Mouse (Mus musculus) heart, embryonic 10.5 days (tissue): Measurements from ENCODE around the gene Pard3b. TPM values are rescaled to one million over a fixed set of nuclear protein-coding genes. Genes with fewer than 3 reads are reported as not detected.

Experiments
- DNase-seq: peaks from one replicate; pipeline ENCODE4 v3.0.0-alpha.2; 2017; ENCODE audit warnings: low spot score
- H3K27ac ChIP-seq: fragments of 300-500 bp; sonication (generic); 2 replicates; pipeline ENCODE4 v1.5.1; 2016; ENCODE audit warnings: mild to moderate bottlenecking
- H3K27me3 ChIP-seq: fragments of 300-500 bp; sonication (generic); 2 replicates; pipeline ENCODE4 v1.6.1; 2016; ENCODE audit warnings: mild to moderate bottlenecking; ENCODE audit not compliant: poor library complexity, insufficient read depth, severe bottlenecking
- H3K36me3 ChIP-seq: fragments of 300-500 bp; sonication (generic); 2 replicates; pipeline ENCODE4 v1.6.1; 2016; ENCODE audit warnings: mild to moderate bottlenecking, moderate library complexity
- H3K4me1 ChIP-seq: fragments of 300-500 bp; sonication (generic); 2 replicates; pipeline ENCODE4 v1.6.1; 2016; ENCODE audit warnings: mild to moderate bottlenecking
- H3K4me3 ChIP-seq: fragments of 300-500 bp; sonication (generic); 2 replicates; pipeline ENCODE4 v1.5.1; 2016; ENCODE audit warnings: mild to moderate bottlenecking, moderate library complexity
- H3K9me3 ChIP-seq: fragments of 300-500 bp; sonication (generic); 2 replicates; pipeline ENCODE4 v1.6.1; 2016; ENCODE audit warnings: mild to moderate bottlenecking, moderate library complexity
- WGBS: fragments of 180-500 bp; shearing (Covaris S2); methylation state at CpG from one replicate; pipeline ENCODE4 v1.1.7; 2016; 5-methylcytosine and 5-hydroxymethylcytosine counted together
- polyA plus RNA-seq: library from polyadenylated mRNA; unstranded; fragments of >200 nt; fragmentation: Nextera tagmentation; extraction: Ambion mirVana; gene quantifications from 2 replicates; pipeline ENCODE4 v1.2.1, GENCODE M21; 2016

The Pard3b gene
- polyA plus RNA-seq, 1 experiment from 2014 or later = 8.2 TPM

- DNase-seq = no peak
- Histone ChIP-seq H3K27ac (no peak overlapping the region), H3K36me3 (no peaks in the 10 kb centered on the region), H3K4me1 (no peaks in the 10 kb centered on the region), H3K9me3 (no peaks in the 10 kb centered on the region), H3K4me3 (no peak overlapping the region), H3K27me3 (no peaks in the 10 kb centered on the region)
- WGBS = 83% methylated on average over 5 of the region's 5 CpGs
These were observed 157.7 kb downstream of the Pard3b start for GRCm38 (mm10) chr1:61796296-61796695.

- H3K27ac ChIP-seq = no peak overlapping the region
- H3K36me3 ChIP-seq = no peaks in the 10 kb centered on the region
- H3K9me3 ChIP-seq = no peaks in the 10 kb centered on the region
- peaks cover 2% of the 10 kb centered on the region; the same call in 1 of the 2 replicates for H3K4me1 ChIP-seq
- DNase-seq = no peak
- H3K4me3 ChIP-seq = no peak overlapping the region
- no peaks in the 10 kb centered on the region for H3K27me3 ChIP-seq
- WGBS = 9% methylated on average over 1 of the region's 1 CpGs
These were observed 181.6 kb downstream of the Pard3b start for GRCm38 (mm10) chr1:61820213-61820612.

GRCm38 (mm10) chr1:61825560-61826191, 187.1 kb downstream of the Pard3b start:
- 81% methylated on average over 3 of the region's 3 CpGs for WGBS

GRCm38 (mm10) chr1:61837006-61837544, 198.5 kb downstream of the Pard3b start:
- Histone ChIP-seq H3K27ac (no peak overlapping the region), H3K4me1 (no peaks in the 10 kb centered on the region), H3K9me3 (no peaks in the 10 kb centered on the region), H3K27me3 (no peaks in the 10 kb centered on the region), H3K4me3 (no peak overlapping the region), H3K36me3 (no peaks in the 10 kb centered on the region)
- WGBS = 76% methylated on average over 6 of the region's 6 CpGs
- no peak for DNase-seq

More at GRCm38 (mm10) chr1:61825560-61826191, 187.1 kb downstream of the Pard3b start:
- Histone ChIP-seq H3K36me3 (no peaks in the 10 kb centered on the region), H3K4me3 (no peak overlapping the region), H3K4me1 (no peaks in the 10 kb centered on the region), H3K27ac (no peak overlapping the region), H3K9me3 (no peaks in the 10 kb centered on the region), H3K27me3 (no peaks in the 10 kb centered on the region)
- no peak for DNase-seq

DNA sequence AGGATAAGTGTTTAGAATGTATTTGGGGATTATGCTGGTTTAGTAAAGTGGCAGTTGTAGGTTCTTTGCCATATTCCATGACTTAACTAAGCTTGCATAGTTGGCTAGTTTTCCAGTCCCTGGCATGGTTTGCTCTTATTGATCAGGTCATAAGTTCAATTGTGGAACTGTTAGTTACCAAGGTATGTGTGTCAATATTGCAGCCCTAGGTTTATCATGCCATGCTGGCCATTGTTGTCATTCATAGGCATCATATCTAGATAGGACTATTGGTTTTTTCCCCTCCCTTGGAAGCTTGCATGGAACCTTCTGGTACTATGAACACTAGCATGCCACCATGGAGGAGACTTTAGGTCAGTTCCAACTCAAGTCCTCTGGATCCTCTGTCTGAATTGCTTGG, 208.0 kb downstream of the Pard3b start:
- Histone ChIP-seq H3K4me1 (peaks cover 5% of the 10 kb centered on the region; the same call in 1 of the 2 replicates), H3K4me3 (no peak overlapping the region), H3K27ac (no peak overlapping the region), H3K27me3 (no peaks in the 10 kb centered on the region), H3K36me3 (no peaks in the 10 kb centered on the region), H3K9me3 (no peaks in the 10 kb centered on the region)
- no peak for DNase-seq

DNA sequence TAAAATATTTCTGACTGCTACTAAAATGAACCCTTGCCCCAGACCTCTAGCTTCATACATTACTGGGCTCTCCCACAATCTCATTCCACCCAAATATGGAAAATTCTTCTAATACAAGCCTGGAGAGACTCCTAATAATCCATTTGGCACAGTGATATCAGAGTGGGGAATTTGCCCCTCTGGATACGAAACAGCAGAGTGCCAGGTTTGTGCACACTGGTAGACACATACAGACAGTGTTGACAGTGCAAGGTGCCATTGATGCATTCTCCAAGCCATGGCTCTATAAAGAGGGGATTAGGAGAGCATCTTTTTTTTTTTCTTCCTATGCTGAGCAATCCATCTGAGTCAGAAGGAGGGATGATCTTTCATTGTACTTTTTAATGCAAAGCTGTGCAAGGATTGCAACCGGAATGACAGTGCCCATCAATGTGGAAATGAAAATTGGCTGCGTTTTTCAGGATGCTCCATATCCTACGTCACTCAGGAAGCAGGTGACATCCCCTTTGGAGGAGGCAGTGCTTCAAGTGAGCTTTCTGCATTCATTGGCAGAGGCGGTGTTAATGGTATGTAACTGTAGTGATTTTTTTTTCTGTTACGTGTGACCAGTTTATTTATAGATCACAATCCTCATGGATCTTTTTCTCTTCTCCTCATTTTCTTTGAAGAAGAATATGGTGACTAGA, 210.5 kb downstream of the Pard3b start:
- Histone ChIP-seq H3K4me3 (no peak overlapping the region), H3K27me3 (no peaks in the 10 kb centered on the region), H3K4me1 (peaks cover 5% of the 10 kb centered on the region; the same call in 1 of the 2 replicates), H3K27ac (no peak overlapping the region), H3K36me3 (no peaks in the 10 kb centered on the region), H3K9me3 (no peaks in the 10 kb centered on the region)
- DNase-seq = no peak
- WGBS = 60% methylated on average over 6 of the region's 6 CpGs

DNA sequence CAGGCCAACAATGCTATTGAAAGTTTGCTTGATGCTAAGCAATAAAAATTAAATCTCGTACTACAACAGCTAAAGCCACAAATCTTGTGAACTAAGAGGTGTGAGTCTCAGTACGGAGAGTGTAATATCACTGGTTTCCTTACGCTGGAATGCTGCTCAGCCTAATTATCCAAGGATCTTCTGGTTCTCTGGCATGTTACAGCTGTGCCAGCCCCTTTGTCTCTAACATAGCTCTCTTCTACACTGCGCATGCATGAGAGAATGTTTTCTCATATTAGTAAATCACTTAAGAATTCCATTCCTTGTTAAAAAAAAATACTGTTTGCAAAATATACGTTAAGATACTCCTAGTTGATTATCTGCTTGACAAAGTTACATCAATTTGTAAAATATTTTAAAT, 211.8 kb downstream of the Pard3b start:
- Histone ChIP-seq H3K27me3 (no peaks in the 10 kb centered on the region), H3K27ac (no peak overlapping the region), H3K4me3 (no peak overlapping the region), H3K9me3 (no peaks in the 10 kb centered on the region), H3K4me1 (peaks cover 5% of the 10 kb centered on the region; the same call in 1 of the 2 replicates), H3K36me3 (no peaks in the 10 kb centered on the region)
- DNase-seq = no peak
- 79% methylated on average over 5 of the region's 5 CpGs for WGBS

GRCm38 (mm10) chr1:61851176-61851575, 212.6 kb downstream of the Pard3b start:
- DNase-seq = no peak
- WGBS = 63% methylated on average over 5 of the region's 5 CpGs
- H3K27me3 ChIP-seq = no peaks in the 10 kb centered on the region
- no peak overlapping the region for H3K27ac ChIP-seq
- H3K4me1 ChIP-seq = peaks cover 5% of the 10 kb centered on the region; the same call in 1 of the 2 replicates
- H3K4me3 ChIP-seq = no peak overlapping the region
- H3K9me3 ChIP-seq = no peaks in the 10 kb centered on the region
- no peaks in the 10 kb centered on the region for H3K36me3 ChIP-seq

- H3K27ac ChIP-seq = no peak overlapping the region
- no peaks in the 10 kb centered on the region for H3K27me3 ChIP-seq
- WGBS = 45% methylated on average over 2 of the region's 2 CpGs
These were observed 228.9 kb downstream of the Pard3b start for GRCm38 (mm10) chr1:61867286-61868082.

DNA sequence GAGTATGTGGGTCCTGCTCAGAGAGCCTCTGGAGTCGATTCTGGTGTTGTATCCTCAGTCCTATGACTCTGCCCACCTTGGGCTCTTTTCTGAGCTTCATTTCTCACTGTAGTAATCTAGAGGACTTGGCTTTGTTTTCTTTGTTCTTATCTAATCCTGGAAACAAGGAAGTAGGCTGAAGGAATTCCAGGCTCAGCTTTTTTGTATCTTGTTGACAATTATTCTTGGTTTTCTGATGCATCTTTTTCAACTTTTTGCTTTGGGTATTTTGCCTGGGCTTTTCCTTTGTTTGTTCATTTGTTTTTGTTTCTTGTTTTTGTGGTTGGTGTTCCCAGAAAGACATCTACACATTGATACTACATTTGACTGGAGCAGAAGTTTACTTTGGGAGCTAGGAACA, 236.3 kb downstream of the Pard3b start:
- Histone ChIP-seq H3K4me3 (no peak overlapping the region), H3K27me3 (no peaks in the 10 kb centered on the region), H3K27ac (no peak overlapping the region), H3K36me3 (no peaks in the 10 kb centered on the region), H3K9me3 (no peaks in the 10 kb centered on the region), H3K4me1 (0 out of 2 replicates have a peak, but pooled peaks cover 4% of the 10 kb centered on the region)
- WGBS = 39% methylated on average over 1 of the region's 1 CpGs
- DNase-seq = no peak

More at GRCm38 (mm10) chr1:61867286-61868082, 228.9 kb downstream of the Pard3b start:
- H3K4me3 ChIP-seq = no peak overlapping the region
- no peaks in the 10 kb centered on the region for H3K4me1 ChIP-seq
- no peaks in the 10 kb centered on the region for H3K36me3 ChIP-seq
- no peak for DNase-seq
- H3K9me3 ChIP-seq = no peaks in the 10 kb centered on the region

- WGBS = 77% methylated on average over 6 of the region's 6 CpGs
- Histone ChIP-seq H3K27ac (no peak overlapping the region), H3K4me3 (no peak overlapping the region), H3K4me1 (no peaks in the 10 kb centered on the region), H3K36me3 (no peaks in the 10 kb centered on the region), H3K9me3 (no peaks in the 10 kb centered on the region), H3K27me3 (no peaks in the 10 kb centered on the region)
- no peak for DNase-seq
These were observed 241.3 kb downstream of the Pard3b start for GRCm38 (mm10) chr1:61879706-61880470.

GRCm38 (mm10) chr1:61896048-61896447, 257.4 kb downstream of the Pard3b start:
- 67% methylated on average over 4 of the region's 4 CpGs for WGBS
- no peak for DNase-seq

More at GRCm38 (mm10) chr1:61896048-61896447, 257.4 kb downstream of the Pard3b start:
- no peak overlapping the region for H3K27ac ChIP-seq
- H3K36me3 ChIP-seq = no peaks in the 10 kb centered on the region
- no peak overlapping the region for H3K4me3 ChIP-seq
- H3K9me3 ChIP-seq = no peaks in the 10 kb centered on the region
- 0 out of 2 replicates have a peak, but pooled peaks cover 3% of the 10 kb centered on the region for H3K4me1 ChIP-seq
- no peaks in the 10 kb centered on the region for H3K27me3 ChIP-seq
